Mouse (Mus musculus): Measurements from ENCODE around the gene Slfn8. TPM values are rescaled to one million over a fixed set of nuclear protein-coding genes. Genes with fewer than 3 reads are reported as not detected.
"Not testable (repeated sequence)": the region's sequence is repeated elsewhere in the genome, so short reads cannot be mapped to it uniquely, and the experiment has no call there.

Slfn8 gene
- polyA plus RNA-seq, 1 experiment from 2014 or later = 0.36 TPM

- no peaks in the 10 kb centered on the region for H3K27me3 ChIP-seq (ENCODE audit: insufficient read depth, low read length)
- DNase-seq (ENCODE audit: low spot score) (no peak), ATAC-seq (replicated peaks; ENCODE audit: low FRiP score, low read depth) (no peak)
- no peak for TF ChIP-seq CTCF (IDR thresholded peaks at IDR 0.05; ENCODE audit: low read depth)
- no peaks in the 10 kb centered on the region for H3K9me3 ChIP-seq (replicated peaks; ENCODE audit: low read length)
- H3K27ac ChIP-seq = no peak overlapping the region
- H3K4me1 ChIP-seq (replicated peaks; ENCODE audit: insufficient read depth, low read length) = no peaks in the 10 kb centered on the region
- no peaks in the 10 kb centered on the region for H3K36me3 ChIP-seq (ENCODE audit: insufficient read depth, low read length)
- H3K9ac ChIP-seq (ENCODE audit: low read depth, low read length) = no peak overlapping the region
- no peak overlapping the region for H3K4me3 ChIP-seq (replicated peaks; ENCODE audit: low read depth, low read length)
- no peak overlapping the region for H3K4me2 ChIP-seq (ENCODE audit: low read length)
These were observed 4.5 kb downstream of the Slfn8 start for GRCm38 (mm10) chr11:83016093-83016492.

- Histone ChIP-seq H3K4me2 (ENCODE audit: low read length) (no peak overlapping the region), H3K9me3 (replicated peaks; ENCODE audit: low read length) (no peaks in the 10 kb centered on the region), H3K4me1 (replicated peaks; ENCODE audit: insufficient read depth, low read length) (no peaks in the 10 kb centered on the region), H3K27ac (no peak overlapping the region), H3K9ac (ENCODE audit: low read depth, low read length) (no peak overlapping the region), H3K27me3 (ENCODE audit: insufficient read depth, low read length) (no peaks in the 10 kb centered on the region), H3K4me3 (replicated peaks; ENCODE audit: low read depth, low read length) (no peak overlapping the region), H3K36me3 (ENCODE audit: insufficient read depth, low read length) (no peaks in the 10 kb centered on the region)
- whole genome bisulfite sequencing = 82% methylated on average over 1 of the region's 1 CpGs
- no peak for TF ChIP-seq CTCF (IDR thresholded peaks at IDR 0.05; ENCODE audit: low read depth)
- ATAC-seq (replicated peaks; ENCODE audit: low FRiP score, low read depth) (no peak), DNase-seq (ENCODE audit: low spot score) (no peak)
These were observed 7.3 kb downstream of the Slfn8 start for GRCm38 (mm10) chr11:83013356-83013755.

GRCm38 (mm10) chr11:82991469-82992166 is 29.0 kb downstream of the Slfn8 start, which contains the start of gene Slfn9:
TSS of gene Slfn9 (minus strand) at chr11:82991830.
- peak within 1 kb of the TSS; percentile 89 for H3K4me2 ChIP-seq (ENCODE audit: low read length)
- 4% methylated on average over 14 of the region's 14 CpGs for WGBS
- DNase-seq (ENCODE audit: low spot score) = peak; percentile 49
- peak within 1 kb of the TSS; percentile 67 for H3K27ac ChIP-seq
- no peaks in the 10 kb centered on the region for H3K36me3 ChIP-seq (ENCODE audit: insufficient read depth, low read length)
- TF ChIP-seq CTCF (IDR thresholded peaks at IDR 0.05; ENCODE audit: low read depth) = no peak
- peak within 1 kb of the TSS; percentile 57 for H3K9ac ChIP-seq (ENCODE audit: low read depth, low read length)
- H3K27me3 ChIP-seq (ENCODE audit: insufficient read depth, low read length) = no peaks in the 10 kb centered on the region
- ATAC-seq (replicated peaks; ENCODE audit: low FRiP score, low read depth) = no peak
- peak within 1 kb of the TSS; percentile 55 for H3K4me3 ChIP-seq (replicated peaks; ENCODE audit: low read depth, low read length)
- H3K9me3 ChIP-seq (replicated peaks; ENCODE audit: low read length) = no peaks in the 10 kb centered on the region
- no peaks in the 10 kb centered on the region for H3K4me1 ChIP-seq (replicated peaks; ENCODE audit: insufficient read depth, low read length)

GRCm38 (mm10) chr11:82990612-82991385 is 29.8 kb downstream of the Slfn8 start:
- peak; percentile 81 for DNase-seq (ENCODE audit: low spot score)
- 19% methylated on average over 19 of the region's 19 CpGs for WGBS
- Histone ChIP-seq H3K9ac (ENCODE audit: low read depth, low read length) (peak overlapping the region; percentile 57; the same call in 1 of the 2 replicates), H3K27ac (peak overlapping the region; percentile 67), H3K4me2 (ENCODE audit: low read length) (peak overlapping the region; percentile 89), H3K4me3 (replicated peaks; ENCODE audit: low read depth, low read length) (peak overlapping the region; percentile 55)
- not testable (repeated sequence) for H3K4me1 ChIP-seq (replicated peaks; ENCODE audit: insufficient read depth, low read length); H3K36me3 ChIP-seq (ENCODE audit: insufficient read depth, low read length); H3K27me3 ChIP-seq (ENCODE audit: insufficient read depth, low read length); ATAC-seq (replicated peaks; ENCODE audit: low FRiP score, low read depth); H3K9me3 ChIP-seq (replicated peaks; ENCODE audit: low read length)

GRCm38 (mm10) chr11:82989357-82989756 is 31.3 kb downstream of the Slfn8 start:
- no peaks in the 10 kb centered on the region for H3K36me3 ChIP-seq (ENCODE audit: insufficient read depth, low read length)
- no peaks in the 10 kb centered on the region for H3K9me3 ChIP-seq (replicated peaks; ENCODE audit: low read length)
- no peak for ATAC-seq (replicated peaks; ENCODE audit: low FRiP score, low read depth)
- no peak overlapping the region for H3K27ac ChIP-seq
- no peaks in the 10 kb centered on the region for H3K27me3 ChIP-seq (ENCODE audit: insufficient read depth, low read length)
- no peaks in the 10 kb centered on the region for H3K4me1 ChIP-seq (replicated peaks; ENCODE audit: insufficient read depth, low read length)
- peak overlapping the region; percentile 6; the same call in 1 of the 2 replicates for H3K4me3 ChIP-seq (replicated peaks; ENCODE audit: low read depth, low read length)
- WGBS = 22% methylated on average over 12 of the region's 12 CpGs
- H3K4me2 ChIP-seq (ENCODE audit: low read length) = peak overlapping the region; percentile 34; the same call in 1 of the 2 replicates
- no peak for TF ChIP-seq CTCF (IDR thresholded peaks at IDR 0.05; ENCODE audit: low read depth)
- no peak overlapping the region for H3K9ac ChIP-seq (ENCODE audit: low read depth, low read length)
- peak; percentile 21 for DNase-seq (ENCODE audit: low spot score)

GRCm38 (mm10) chr11:82987621-82988020 is 33.0 kb downstream of the Slfn8 start:
- Histone ChIP-seq H3K27ac (no peak overlapping the region), H3K9ac (ENCODE audit: low read depth, low read length) (no peak overlapping the region), H3K4me2 (ENCODE audit: low read length) (no peak overlapping the region), H3K4me1 (replicated peaks; ENCODE audit: insufficient read depth, low read length) (no peaks in the 10 kb centered on the region), H3K4me3 (replicated peaks; ENCODE audit: low read depth, low read length) (no peak overlapping the region), H3K27me3 (ENCODE audit: insufficient read depth, low read length) (no peaks in the 10 kb centered on the region), H3K9me3 (replicated peaks; ENCODE audit: low read length) (no peaks in the 10 kb centered on the region), H3K36me3 (ENCODE audit: insufficient read depth, low read length) (no peaks in the 10 kb centered on the region)
- no peak for TF ChIP-seq CTCF (IDR thresholded peaks at IDR 0.05; ENCODE audit: low read depth)
- DNase-seq (ENCODE audit: low spot score) (no peak), ATAC-seq (replicated peaks; ENCODE audit: low FRiP score, low read depth) (no peak)
- WGBS = 87% methylated on average over 6 of the region's 6 CpGs
